Mouse (Mus musculus) lung, postnatal 0 days (tissue): ENCODE data around the gene Nrxn2.

Source experiments
- CTCF ChIP-seq: IDR thresholded peaks from 2 replicates; pipeline ENCODE4 v1.5.1; 2016; ENCODE audit warnings: antibody characterized with exemption, mild to moderate bottlenecking
- EP300 ChIP-seq: IDR thresholded peaks from 2 replicates; pipeline ENCODE4 v1.6.1; 2016; ENCODE audit warnings: antibody characterized with exemption, mild to moderate bottlenecking, control low read depth

DNA sequence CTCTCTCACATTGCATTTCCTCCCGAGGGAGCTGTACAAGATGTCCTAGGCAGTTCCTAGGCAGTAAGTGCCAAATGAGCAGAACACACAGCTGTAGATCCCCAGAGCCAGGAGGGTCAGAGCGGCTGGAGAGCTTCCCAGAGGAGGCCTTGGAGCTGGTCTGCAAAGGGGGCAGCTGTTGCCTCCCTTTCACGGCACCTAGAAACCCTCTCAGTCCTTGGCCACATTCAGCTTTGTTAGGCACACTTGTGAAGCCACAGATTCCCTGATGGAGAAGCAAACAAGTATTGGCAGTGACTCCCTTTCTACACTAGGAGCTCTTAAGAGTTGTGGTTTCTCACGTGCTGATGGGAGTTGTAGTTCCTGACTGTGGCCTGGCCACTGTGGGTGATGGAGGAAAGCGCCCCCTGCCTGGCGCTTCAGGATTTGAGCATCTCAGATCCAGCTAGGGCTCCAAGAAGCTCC is 33.5 kb downstream of the Nrxn2 start:
- TF ChIP-seq CTCF (peak; percentile 89), EP300 (peak; percentile 49; the same call in 1 of the 2 replicates)
